Mouse (Mus musculus): ENCODE data around the gene Dbndd2.

Dbndd2 gene

GRCm38 (mm10) chr2:164510621-164511190, 24.8 kb downstream of the Dbndd2 start:
- no peak for TF ChIP-seq GATA4 (IDR thresholded peaks at IDR 0.05; ENCODE audit: insufficient replicate concordance, low read length)

GRCm38 (mm10) chr2:164512121-164512909, 26.4 kb downstream of the Dbndd2 start:
- no peak for TF ChIP-seq GATA4 (IDR thresholded peaks at IDR 0.05; ENCODE audit: insufficient replicate concordance, low read length)

GRCm38 (mm10) chr2:164513389-164513788, 27.5 kb downstream of the Dbndd2 start:
- TF ChIP-seq GATA4 (IDR thresholded peaks at IDR 0.05; ENCODE audit: insufficient replicate concordance, low read length), result no peak

DNA sequence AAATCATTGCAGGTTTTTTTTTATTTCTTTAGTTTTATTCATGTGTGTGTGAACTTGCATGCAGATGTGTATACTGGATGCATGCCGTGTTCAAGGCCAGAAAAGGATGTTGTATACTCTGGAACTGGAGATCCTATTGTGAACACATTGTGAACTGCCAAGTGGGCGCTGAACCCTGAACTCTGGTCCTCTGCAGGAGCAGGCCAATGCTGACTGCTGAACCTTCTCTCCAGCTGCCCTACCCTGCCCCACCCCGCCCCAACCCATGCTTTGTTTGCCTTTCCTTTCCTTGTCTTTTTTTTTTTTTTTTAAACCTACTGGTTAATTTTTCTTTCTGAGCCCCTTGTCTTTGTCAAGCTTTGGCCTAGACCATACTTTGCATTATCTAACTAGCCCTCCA, 29.0 kb downstream of the Dbndd2 start:
- no peak for TF ChIP-seq GATA4 (IDR thresholded peaks at IDR 0.05; ENCODE audit: insufficient replicate concordance, low read length)

DNA sequence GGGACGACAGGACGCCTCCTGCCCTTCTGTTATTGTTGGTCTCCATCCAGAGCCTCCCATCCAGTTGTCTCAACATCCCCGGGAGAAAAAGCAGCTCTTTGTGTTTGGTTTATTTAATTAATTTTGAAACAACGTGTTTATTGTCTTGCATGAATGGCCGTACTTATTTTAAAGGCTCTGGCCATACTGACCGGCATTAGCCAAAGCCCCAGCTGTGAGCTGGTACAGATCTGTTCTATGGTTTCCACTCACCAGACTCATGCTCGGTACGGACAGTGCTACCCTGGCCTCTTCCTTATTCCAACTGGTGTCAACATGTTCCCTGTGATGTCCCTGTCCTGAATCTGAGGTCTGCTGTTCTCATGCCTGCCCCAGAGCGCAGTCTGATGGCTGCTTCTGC, 30.0 kb downstream of the Dbndd2 start:
- no peak for TF ChIP-seq GATA4 (IDR thresholded peaks at IDR 0.05; ENCODE audit: insufficient replicate concordance, low read length)

- no peak for TF ChIP-seq GATA4 (IDR thresholded peaks at IDR 0.05; ENCODE audit: insufficient replicate concordance, low read length)
These were observed 30.7 kb downstream of the Dbndd2 start for GRCm38 (mm10) chr2:164516592-164516991.

DNA sequence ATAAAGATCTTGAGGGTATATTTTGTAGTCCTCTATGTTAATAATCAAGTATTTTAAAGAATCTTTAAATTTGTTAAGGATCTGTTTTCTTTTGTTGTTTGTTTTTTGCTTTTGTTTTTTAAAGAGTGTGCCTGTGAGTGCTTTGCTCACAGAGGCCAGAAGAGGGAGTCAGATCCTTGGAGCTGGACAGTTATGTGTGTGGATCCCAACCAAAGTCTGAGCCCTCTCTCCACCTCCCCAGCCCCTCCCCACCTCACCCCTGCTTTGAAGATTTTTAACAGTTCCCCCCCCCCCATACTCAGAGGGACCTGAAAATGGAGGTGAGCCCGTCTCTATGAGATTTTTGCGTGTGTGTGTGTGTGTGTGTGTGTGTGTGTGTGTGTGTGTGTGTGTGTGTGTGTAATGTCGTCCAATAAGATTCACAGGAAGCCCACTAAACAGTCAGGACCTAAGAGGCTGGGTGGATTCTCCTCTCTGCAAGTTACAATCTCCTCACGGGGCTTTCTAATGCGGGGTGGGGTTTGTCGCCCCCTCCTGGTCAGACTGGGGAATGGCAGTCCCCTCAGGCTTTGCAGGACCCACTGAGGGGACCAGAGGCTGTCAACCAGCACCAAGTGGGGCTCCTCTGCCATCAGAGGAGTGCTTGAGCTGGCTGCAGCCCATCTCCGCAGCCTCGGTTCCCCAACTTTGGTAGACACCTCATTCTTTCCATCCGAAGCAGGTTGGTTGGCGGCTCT, 31.7 kb downstream of the Dbndd2 start:
- no peak for TF ChIP-seq GATA4 (IDR thresholded peaks at IDR 0.05; ENCODE audit: insufficient replicate concordance, low read length)

GRCm38 (mm10) chr2:164518266-164519170, 32.6 kb downstream of the Dbndd2 start:
- no peak for TF ChIP-seq GATA4 (IDR thresholded peaks at IDR 0.05; ENCODE audit: insufficient replicate concordance, low read length)

DNA sequence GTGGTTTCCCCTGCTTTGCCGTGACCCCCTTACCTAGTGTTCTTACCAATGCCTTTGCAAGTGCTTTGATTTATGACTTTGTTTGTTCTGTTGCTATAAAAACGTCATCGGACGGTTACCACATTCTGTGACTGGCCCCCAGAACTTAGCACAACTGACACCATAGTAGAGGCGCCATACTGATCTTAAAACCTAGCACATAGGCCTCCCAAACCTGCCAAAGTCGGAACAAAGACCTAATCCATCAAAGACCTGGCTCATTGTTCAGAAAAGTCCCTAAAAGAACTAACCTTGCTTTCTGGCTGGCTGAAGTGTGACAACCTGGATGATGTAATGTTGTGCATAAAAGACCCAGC, 33.2 kb downstream of the Dbndd2 start:
- TF ChIP-seq GATA4 (IDR thresholded peaks at IDR 0.05; ENCODE audit: insufficient replicate concordance, low read length), result no peak

GRCm38 (mm10) chr2:164520782-164521181, 34.9 kb downstream of the Dbndd2 start:
- TF ChIP-seq GATA4 (IDR thresholded peaks at IDR 0.05; ENCODE audit: insufficient replicate concordance, low read length), result no peak

- no peak for TF ChIP-seq GATA4 (IDR thresholded peaks at IDR 0.05; ENCODE audit: insufficient replicate concordance, low read length)
These were observed 35.9 kb downstream of the Dbndd2 start for GRCm38 (mm10) chr2:164521841-164522240.

DNA sequence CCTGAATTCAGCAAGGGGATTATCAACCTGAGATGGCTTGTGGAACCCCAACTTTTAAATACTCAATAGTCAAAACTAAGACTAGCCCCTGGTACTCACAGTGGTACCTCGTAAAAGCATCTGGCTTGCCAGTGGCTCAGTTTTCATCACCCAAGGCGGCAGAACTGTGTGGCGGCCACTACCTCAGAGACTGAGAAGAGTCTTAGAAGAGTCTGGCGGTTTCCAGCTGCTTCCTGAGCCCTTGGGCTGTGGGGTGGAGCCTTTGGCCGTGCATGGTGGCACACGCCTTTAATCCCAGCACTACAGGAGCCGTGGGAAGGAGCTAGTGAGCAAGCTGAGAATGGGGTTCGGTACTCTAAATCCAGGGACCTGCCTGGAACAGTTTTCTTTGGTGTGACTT, 36.4 kb downstream of the Dbndd2 start:
- TF ChIP-seq GATA4 (IDR thresholded peaks at IDR 0.05; ENCODE audit: insufficient replicate concordance, low read length), result no peak

GRCm38 (mm10) chr2:164523301-164523773, 37.4 kb downstream of the Dbndd2 start:
- TF ChIP-seq GATA4 (IDR thresholded peaks at IDR 0.05; ENCODE audit: insufficient replicate concordance, low read length), result no peak

GRCm38 (mm10) chr2:164528557-164528956, 42.7 kb downstream of the Dbndd2 start:
- no peak for TF ChIP-seq GATA4 (IDR thresholded peaks at IDR 0.05; ENCODE audit: insufficient replicate concordance, low read length)

- TF ChIP-seq GATA4 (IDR thresholded peaks at IDR 0.05; ENCODE audit: insufficient replicate concordance, low read length), result no peak
These were observed 45.3 kb downstream of the Dbndd2 start for GRCm38 (mm10) chr2:164531169-164531568.

Measured in liver, adult (tissue).